Mouse (Mus musculus) erythroblast, embryonic 14.5 days (primary cell): ENCODE data around the gene Kcnh6.

Experiments used
- GATA1 ChIP-seq: IDR thresholded peaks from 2 replicates; pipeline ENCODE4 v1.6.1; 2012; ENCODE audit warnings: low read length, inconsistent platforms, mixed read lengths
- TAL1 ChIP-seq: IDR thresholded peaks from 3 replicates; pipeline ENCODE4 v1.6.1; 2012; ENCODE audit warnings: low read length, inconsistent platforms, mixed read lengths

DNA sequence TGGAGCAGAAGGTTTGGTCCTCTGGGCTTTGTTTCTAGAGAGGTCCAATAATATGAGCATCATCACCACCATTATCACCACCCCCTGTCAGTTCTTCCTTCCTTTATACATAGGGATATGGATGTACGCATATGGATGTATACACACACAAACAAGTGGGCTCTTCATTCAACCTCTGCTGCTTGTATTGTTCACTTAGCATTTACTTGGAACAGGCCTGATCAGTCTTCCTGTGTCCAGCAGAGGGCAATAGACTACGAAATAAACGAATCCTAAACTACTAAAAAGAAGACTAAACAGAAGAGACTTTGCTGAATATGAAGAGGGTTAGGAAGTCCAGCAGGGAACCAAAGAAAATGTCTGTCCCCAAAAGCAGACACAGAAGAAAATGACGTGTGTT, 6.2 kb upstream of the Kcnh6 start:
- TF ChIP-seq GATA1 (no peak), TAL1 (no peak)
